Mouse (Mus musculus) stomach, postnatal 0 days (tissue): ENCODE results near the gene Pros1. TPM values are rescaled to one million over a fixed set of nuclear protein-coding genes. Genes with fewer than 3 reads are reported as not detected.

Experiments used
- ATAC-seq: fragments of 200-750 bp; cut with Nextera tagmentation; 2 replicates; pipeline ENCODE4 v1.8.0; 2017; ENCODE audit not compliant: low FRiP score, low TSS enrichment
- DNase-seq: peaks from one replicate; pipeline ENCODE4 v3.0.0-alpha.2; 2016; ENCODE audit warnings: low spot score
- H3K27ac ChIP-seq: fragments of 300-500 bp; sonication (generic); replicated peaks from 2 replicates; pipeline ENCODE4 v1.5.1; 2014; ENCODE audit warnings: mild to moderate bottlenecking, control low read depth
- H3K27me3 ChIP-seq: fragments of 300-500 bp; sonication (generic); 2 replicates; pipeline ENCODE4 v1.6.1; 2014; ENCODE audit warnings: low read length; ENCODE audit not compliant: control insufficient read depth, insufficient read depth
- H3K36me3 ChIP-seq: fragments of 300-500 bp; sonication (generic); 2 replicates; pipeline ENCODE4 v1.6.1; 2014; ENCODE audit warnings: low read length, mixed read lengths; ENCODE audit not compliant: control insufficient read depth, insufficient read depth
- H3K4me1 ChIP-seq: fragments of 300-500 bp; sonication (generic); replicated peaks from 2 replicates; pipeline ENCODE4 v1.6.1; 2014; ENCODE audit warnings: antibody characterized with exemption; ENCODE audit not compliant: control insufficient read depth, insufficient read depth
- H3K4me2 ChIP-seq: fragments of 300-500 bp; sonication (generic); replicated peaks from 2 replicates; pipeline ENCODE4 v1.6.1; 2014; ENCODE audit warnings: low read depth, mild to moderate bottlenecking, control low read depth, moderate library complexity
- H3K4me3 ChIP-seq: fragments of 300-500 bp; sonication (generic); 2 replicates; pipeline ENCODE4 v1.5.1; 2014; ENCODE audit warnings: low read depth, low read length, control low read depth
- H3K9ac ChIP-seq: fragments of 300-500 bp; sonication (generic); 2 replicates; pipeline ENCODE4 v1.6.1; 2014; ENCODE audit warnings: mild to moderate bottlenecking, low read length, control low read depth, mixed read lengths
- H3K9me3 ChIP-seq: fragments of 300-500 bp; sonication (generic); 2 replicates; pipeline ENCODE4 v1.6.1; 2016; ENCODE audit warnings: low read length; ENCODE audit not compliant: control insufficient read depth
- CTCF ChIP-seq: IDR thresholded peaks from 2 replicates; pipeline ENCODE4 v1.5.1; 2016; ENCODE audit warnings: antibody characterized with exemption, low read depth, mild to moderate bottlenecking, moderate library complexity
- EP300 ChIP-seq: optimal IDR thresholded peaks from 2 replicates; pipeline ENCODE3; 2016; ENCODE audit warnings: antibody characterized with exemption
- WGBS: fragments of 180-500 bp; shearing (Covaris S2); extraction: QIAGEN DNeasy Blood & Tissue Kit; methylation state at CpG from one replicate; pipeline ENCODE4 v1.1.7; 2014; 5-methylcytosine and 5-hydroxymethylcytosine counted together
- polyA plus RNA-seq: library from polyadenylated mRNA; unstranded; fragments of >200 nt; fragmentation: Nextera tagmentation; extraction: Ambion mirVana; gene quantifications from 2 replicates; pipeline ENCODE4 v1.2.1, GENCODE M21; 2015

Pros1 gene
- polyA plus RNA-seq, 1 experiment from 2014 or later: 24.9 TPM

- Histone ChIP-seq H3K9me3 (no peaks in the 10 kb centered on the region), H3K4me1 (no peaks in the 10 kb centered on the region), H3K9ac (no peak overlapping the region), H3K4me3 (no peak overlapping the region), H3K27me3 (no peaks in the 10 kb centered on the region), H3K4me2 (no peak overlapping the region), H3K36me3 (no peaks in the 10 kb centered on the region), H3K27ac (no peak overlapping the region)
- ATAC-seq (no peak), DNase-seq (no peak)
- 90% methylated on average over 2 of the region's 2 CpGs for WGBS
- no peak for TF ChIP-seq EP300
- TF ChIP-seq CTCF: no peak
Measured at GRCm38 (mm10) chr16:62857498-62857897, 3.4 kb downstream of the Pros1 start.

GRCm38 (mm10) chr16:62858018-62858417 is 3.9 kb downstream of the Pros1 start:
- no peak overlapping the region for H3K9ac ChIP-seq
- TF ChIP-seq CTCF: peak; percentile 66
- no peak for TF ChIP-seq EP300
- no peak overlapping the region for H3K4me2 ChIP-seq
- 93% methylated on average over 1 of the region's 1 CpGs for WGBS
- H3K27me3 ChIP-seq: no peaks in the 10 kb centered on the region
- no peak overlapping the region for H3K27ac ChIP-seq
- ATAC-seq: no peak
- H3K9me3 ChIP-seq: no peaks in the 10 kb centered on the region
- peak; percentile 22 for DNase-seq
- H3K4me1 ChIP-seq: no peaks in the 10 kb centered on the region
- H3K4me3 ChIP-seq: no peak overlapping the region
- H3K36me3 ChIP-seq: no peaks in the 10 kb centered on the region

- 70% methylated on average over 1 of the region's 1 CpGs for WGBS
- Histone ChIP-seq H3K9ac (no peak overlapping the region), H3K4me2 (no peak overlapping the region), H3K27me3 (no peaks in the 10 kb centered on the region), H3K4me1 (no peaks in the 10 kb centered on the region), H3K27ac (no peak overlapping the region), H3K9me3 (no peaks in the 10 kb centered on the region), H3K4me3 (no peak overlapping the region), H3K36me3 (no peaks in the 10 kb centered on the region)
- no peak for ATAC-seq
- no peak for DNase-seq
- TF ChIP-seq CTCF: no peak
- TF ChIP-seq EP300: no peak
Measured at GRCm38 (mm10) chr16:62860140-62860539, 6.0 kb downstream of the Pros1 start.

- TF ChIP-seq EP300 (no peak), CTCF (no peak)
- H3K9ac ChIP-seq: no peak overlapping the region
- ATAC-seq (no peak), DNase-seq (no peak)
- no peak overlapping the region for H3K4me2 ChIP-seq
- no peaks in the 10 kb centered on the region for H3K36me3 ChIP-seq
- H3K27me3 ChIP-seq: no peaks in the 10 kb centered on the region
- WGBS: 63% methylated on average over 6 of the region's 6 CpGs
- H3K4me1 ChIP-seq: no peaks in the 10 kb centered on the region
- no peak overlapping the region for H3K4me3 ChIP-seq
- no peaks in the 10 kb centered on the region for H3K9me3 ChIP-seq
- no peak overlapping the region for H3K27ac ChIP-seq
Measured at GRCm38 (mm10) chr16:62861455-62861854, 7.3 kb downstream of the Pros1 start.

GRCm38 (mm10) chr16:62872688-62873117 is 18.6 kb downstream of the Pros1 start:
- H3K27me3 ChIP-seq: no peaks in the 10 kb centered on the region
- WGBS: 59% methylated on average over 5 of the region's 5 CpGs
- H3K4me2 ChIP-seq: no peak overlapping the region
- H3K9me3 ChIP-seq: no peaks in the 10 kb centered on the region
- no peak for TF ChIP-seq CTCF
- TF ChIP-seq EP300: no peak
- no peak overlapping the region for H3K9ac ChIP-seq
- DNase-seq (no peak), ATAC-seq (no peak)
- H3K4me3 ChIP-seq: no peak overlapping the region
- H3K36me3 ChIP-seq: no peaks in the 10 kb centered on the region
- H3K27ac ChIP-seq: no peak overlapping the region
- H3K4me1 ChIP-seq: no peaks in the 10 kb centered on the region

- no peak for TF ChIP-seq EP300
- TF ChIP-seq CTCF: no peak
- 58% methylated on average over 4 of the region's 4 CpGs for WGBS
- no peak for ATAC-seq
- H3K9ac ChIP-seq: no peak overlapping the region
- no peak overlapping the region for H3K27ac ChIP-seq
- no peak overlapping the region for H3K4me3 ChIP-seq
- no peaks in the 10 kb centered on the region for H3K9me3 ChIP-seq
- no peaks in the 10 kb centered on the region for H3K4me1 ChIP-seq
- no peak overlapping the region for H3K4me2 ChIP-seq
- H3K27me3 ChIP-seq: no peaks in the 10 kb centered on the region
- DNase-seq: no peak
- no peaks in the 10 kb centered on the region for H3K36me3 ChIP-seq
Measured at GRCm38 (mm10) chr16:62873180-62873579, 19.1 kb downstream of the Pros1 start.
